Mouse (Mus musculus) kidney, postnatal 0 days (tissue): ENCODE results near the gene 6430571L13Rik. TPM values are rescaled to one million over a fixed set of nuclear protein-coding genes. Genes with fewer than 3 reads are reported as not detected.
A peak's percentile ranks its signal among the peaks of the same experiment; 100 is the strongest.

Experiments
- ATAC-seq: fragments of 200-750 bp; cut with Nextera tagmentation; replicated peaks from 2 replicates; pipeline ENCODE4 v1.8.0; 2017; ENCODE audit warnings: low read depth, moderate number of reproducible peaks, moderate TSS enrichment, moderate library complexity; ENCODE audit not compliant: low FRiP score
- DNase-seq: peaks from one replicate; pipeline ENCODE4 v3.0.0-alpha.2; 2016; ENCODE audit warnings: low spot score
- H3K27ac ChIP-seq: fragments of 300-500 bp; sonication (generic); 2 replicates; pipeline ENCODE4 v1.5.1; 2014; ENCODE audit warnings: mild to moderate bottlenecking
- H3K27me3 ChIP-seq: fragments of 300-500 bp; sonication (generic); 2 replicates; pipeline ENCODE4 v1.6.1; 2014; ENCODE audit warnings: low read length, mixed read lengths; ENCODE audit not compliant: insufficient read depth
- H3K36me3 ChIP-seq: fragments of 300-500 bp; sonication (generic); 2 replicates; pipeline ENCODE4 v1.6.1; 2014; ENCODE audit warnings: low read length, mixed read lengths; ENCODE audit not compliant: insufficient read depth
- H3K4me1 ChIP-seq: fragments of 300-500 bp; sonication (generic); replicated peaks from 2 replicates; pipeline ENCODE4 v1.6.1; 2014; ENCODE audit warnings: antibody characterized with exemption, low read length, mixed read lengths; ENCODE audit not compliant: insufficient read depth
- H3K4me2 ChIP-seq: fragments of 300-500 bp; sonication (generic); 2 replicates; pipeline ENCODE4 v1.6.1; 2014; ENCODE audit warnings: mild to moderate bottlenecking, low read length, moderate library complexity, mixed read lengths
- H3K4me3 ChIP-seq: fragments of 300-500 bp; sonication (generic); replicated peaks from 2 replicates; pipeline ENCODE4 v1.5.1; 2014; ENCODE audit warnings: low read depth, low read length
- H3K9ac ChIP-seq: fragments of 300-500 bp; sonication (generic); 2 replicates; pipeline ENCODE4 v1.6.1; 2014; ENCODE audit warnings: low read depth, low read length
- H3K9me3 ChIP-seq: fragments of 300-500 bp; sonication (generic); replicated peaks from 2 replicates; pipeline ENCODE4 v1.6.1; 2016; ENCODE audit warnings: low read length, inconsistent platforms, mixed read lengths
- CTCF ChIP-seq: IDR thresholded peaks from 2 replicates; pipeline ENCODE4 v1.5.1; 2016; ENCODE audit warnings: antibody characterized with exemption, low read depth, mild to moderate bottlenecking, moderate library complexity
- WGBS: fragments of 180-500 bp; shearing (Covaris S2); extraction: QIAGEN DNeasy Blood & Tissue Kit; methylation state at CpG from one replicate; pipeline ENCODE4 v1.1.7; 2014; 5-methylcytosine and 5-hydroxymethylcytosine counted together
- polyA plus RNA-seq: library from polyadenylated mRNA; unstranded; fragments of >200 nt; fragmentation: Nextera tagmentation; extraction: Ambion mirVana; gene quantifications from 2 replicates; pipeline ENCODE4 v1.2.1, GENCODE M21; 2015

Gene 6430571L13Rik
- polyA plus RNA-seq, 1 experiment from 2014 or later = 2.0 TPM

GRCm38 (mm10) chr9:107381723-107382122, 41.3 kb downstream of the 6430571L13Rik start:
- H3K4me1 ChIP-seq = 0 out of 2 replicates have a peak, but pooled peaks cover 4% of the 10 kb centered on the region
- no peak overlapping the region for H3K9ac ChIP-seq
- H3K4me2 ChIP-seq = no peak overlapping the region
- no peaks in the 10 kb centered on the region for H3K9me3 ChIP-seq
- TF ChIP-seq CTCF = no peak
- WGBS = 8% methylated on average over 8 of the region's 8 CpGs
- H3K27ac ChIP-seq = no peak overlapping the region
- ATAC-seq = no peak
- H3K4me3 ChIP-seq = no peak overlapping the region
- H3K36me3 ChIP-seq = no peaks in the 10 kb centered on the region
- H3K27me3 ChIP-seq = peaks cover 46% of the 10 kb centered on the region
- peak; percentile 77 for DNase-seq

GRCm38 (mm10) chr9:107384396-107384795, 44.0 kb downstream of the 6430571L13Rik start:
- Histone ChIP-seq H3K4me1 (no peaks in the 10 kb centered on the region), H3K36me3 (no peaks in the 10 kb centered on the region), H3K9ac (no peak overlapping the region), H3K9me3 (no peaks in the 10 kb centered on the region), H3K27ac (no peak overlapping the region), H3K4me2 (no peak overlapping the region), H3K4me3 (no peak overlapping the region), H3K27me3 (peaks cover 26% of the 10 kb centered on the region)
- 27% methylated on average over 3 of the region's 3 CpGs for WGBS
- DNase-seq (peak; percentile 17), ATAC-seq (peak; percentile 57; the same call in 1 of the 2 replicates)
- no peak for TF ChIP-seq CTCF

- ATAC-seq = no peak
- Histone ChIP-seq H3K9me3 (no peaks in the 10 kb centered on the region), H3K27me3 (peaks cover 15% of the 10 kb centered on the region), H3K4me1 (no peaks in the 10 kb centered on the region), H3K27ac (no peak overlapping the region), H3K36me3 (no peaks in the 10 kb centered on the region), H3K4me3 (no peak overlapping the region), H3K9ac (no peak overlapping the region), H3K4me2 (no peak overlapping the region)
- no peak for DNase-seq
- TF ChIP-seq CTCF = peak; percentile 65
- WGBS = 43% methylated on average over 3 of the region's 3 CpGs
These were observed 46.3 kb downstream of the 6430571L13Rik start for GRCm38 (mm10) chr9:107386722-107387121.

GRCm38 (mm10) chr9:107387708-107388107, 47.3 kb downstream of the 6430571L13Rik start:
- peaks cover 5% of the 10 kb centered on the region; the same call in 1 of the 2 replicates for H3K27me3 ChIP-seq
- ATAC-seq = no peak
- TF ChIP-seq CTCF = no peak
- no peak overlapping the region for H3K27ac ChIP-seq
- H3K9ac ChIP-seq = no peak overlapping the region
- no peak overlapping the region for H3K4me3 ChIP-seq
- H3K4me1 ChIP-seq = no peaks in the 10 kb centered on the region
- H3K4me2 ChIP-seq = no peak overlapping the region
- H3K9me3 ChIP-seq = no peaks in the 10 kb centered on the region
- DNase-seq = no peak
- WGBS = 94% methylated on average over 3 of the region's 3 CpGs
- no peaks in the 10 kb centered on the region for H3K36me3 ChIP-seq

GRCm38 (mm10) chr9:107388263-107388662, 47.9 kb downstream of the 6430571L13Rik start:
- no peak for TF ChIP-seq CTCF
- no peak overlapping the region for H3K4me2 ChIP-seq
- no peaks in the 10 kb centered on the region for H3K36me3 ChIP-seq
- no peaks in the 10 kb centered on the region for H3K27me3 ChIP-seq
- H3K9me3 ChIP-seq = no peaks in the 10 kb centered on the region
- no peak for DNase-seq
- no peak overlapping the region for H3K9ac ChIP-seq
- 36% methylated on average over 2 of the region's 2 CpGs for WGBS
- H3K4me3 ChIP-seq = no peak overlapping the region
- ATAC-seq = no peak
- H3K4me1 ChIP-seq = no peaks in the 10 kb centered on the region
- no peak overlapping the region for H3K27ac ChIP-seq

GRCm38 (mm10) chr9:107396397-107396796, 56.0 kb downstream of the 6430571L13Rik start:
- Histone ChIP-seq H3K4me2 (no peak overlapping the region), H3K4me1 (peaks cover 6% of the 10 kb centered on the region; the same call in 1 of the 2 replicates), H3K27me3 (peaks cover 37% of the 10 kb centered on the region), H3K9ac (no peak overlapping the region), H3K36me3 (no peaks in the 10 kb centered on the region), H3K27ac (no peak overlapping the region), H3K4me3 (no peak overlapping the region), H3K9me3 (no peaks in the 10 kb centered on the region)
- ATAC-seq = no peak
- no peak for DNase-seq
- 35% methylated on average over 4 of the region's 4 CpGs for WGBS
- peak; percentile 26; the same call in 1 of the 2 replicates for TF ChIP-seq CTCF

GRCm38 (mm10) chr9:107398968-107399367, 58.6 kb downstream of the 6430571L13Rik start:
- H3K9me3 ChIP-seq = no peaks in the 10 kb centered on the region
- WGBS = 27% methylated on average over 10 of the region's 11 CpGs

More at GRCm38 (mm10) chr9:107398968-107399367, 58.6 kb downstream of the 6430571L13Rik start:
- no peak for ATAC-seq
- Histone ChIP-seq H3K27me3 (peaks cover 50% of the 10 kb centered on the region), H3K4me2 (no peak overlapping the region), H3K27ac (no peak overlapping the region), H3K4me1 (peaks cover 6% of the 10 kb centered on the region; the same call in 1 of the 2 replicates), H3K9ac (no peak overlapping the region), H3K4me3 (no peak overlapping the region), H3K36me3 (no peaks in the 10 kb centered on the region)
- no peak for DNase-seq
- TF ChIP-seq CTCF = no peak
